Mouse (Mus musculus) MEL-GATA-1-ER (cell line): ENCODE results near the gene Gm17545.

Experiments used
- DNase-seq: peaks from one replicate; pipeline ENCODE4 v3.0.0-alpha.2; 2012; ENCODE audit warnings: low read depth; ENCODE audit errors: extremely low read depth

Gm17545 gene

DNA sequence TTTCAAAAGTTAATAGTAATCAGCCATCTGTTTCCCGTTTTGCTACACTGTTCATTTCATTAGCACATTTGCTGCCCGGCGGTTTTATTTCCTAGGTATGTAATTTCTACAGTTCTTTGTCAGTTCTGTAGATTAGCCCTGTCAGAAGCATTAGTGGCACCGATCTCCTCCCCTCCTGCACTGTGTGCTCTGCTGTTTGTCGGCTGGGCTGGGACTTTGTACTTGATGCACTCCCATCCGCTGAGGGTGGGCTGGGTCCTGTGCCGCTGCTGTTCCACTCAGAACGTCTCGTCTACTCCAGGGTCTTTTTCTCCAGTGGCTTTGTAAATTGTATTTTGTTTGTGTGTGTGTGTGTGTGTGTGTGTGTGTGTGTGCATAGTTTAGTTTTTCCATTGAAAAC, 34.9 kb downstream of the Gm17545 start:
- DNase-seq, result no peak

DNA sequence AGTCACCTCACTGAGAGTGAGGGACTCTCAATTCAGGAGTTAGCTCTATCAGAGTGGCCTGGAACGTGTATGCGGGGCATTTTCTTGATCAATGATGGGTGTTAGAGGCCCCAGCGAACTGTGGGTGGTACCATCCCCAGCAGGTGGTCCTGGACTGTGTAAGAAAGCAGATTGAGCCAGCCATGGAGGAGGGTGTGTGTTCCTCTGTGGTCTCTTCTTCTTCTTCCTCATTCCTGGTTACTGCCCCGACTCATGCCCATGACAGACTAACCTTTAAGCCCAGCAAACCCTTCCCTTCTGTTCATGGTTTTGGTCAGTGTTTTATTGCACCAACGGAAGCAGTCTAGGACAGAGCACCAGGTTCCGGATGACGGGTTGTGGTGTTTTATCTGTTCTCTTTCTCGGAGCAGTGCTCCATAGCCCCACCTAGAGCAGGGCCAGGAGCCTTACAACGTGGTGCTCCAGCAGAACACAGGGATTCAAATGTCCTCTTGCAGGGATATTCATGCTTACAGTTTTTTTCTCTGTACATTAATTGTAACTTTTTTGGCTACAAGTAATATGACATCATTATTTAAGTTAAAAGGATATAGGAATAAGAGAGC, 40.2 kb downstream of the Gm17545 start:
- DNase-seq, result no peak

DNA sequence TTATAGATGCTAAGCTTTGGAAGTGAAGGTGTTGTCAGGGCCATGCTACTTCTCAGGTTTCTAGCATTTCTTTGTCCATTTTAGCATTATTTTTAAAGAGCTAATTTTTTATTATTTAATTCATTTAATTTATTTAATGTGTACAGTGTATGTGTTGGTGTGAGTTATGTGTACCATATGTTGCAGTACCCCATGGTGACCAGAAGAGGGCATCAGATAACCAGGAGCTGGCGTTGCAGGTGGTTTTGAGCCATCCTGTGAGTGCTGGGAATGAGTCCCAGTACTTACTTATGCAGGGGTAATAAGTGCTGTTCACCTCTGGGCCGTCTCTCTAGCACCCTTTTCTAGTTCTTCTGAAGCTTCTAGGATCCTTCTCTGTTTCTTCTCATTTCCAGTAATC, 41.0 kb downstream of the Gm17545 start:
- DNase-seq, result no peak

DNA sequence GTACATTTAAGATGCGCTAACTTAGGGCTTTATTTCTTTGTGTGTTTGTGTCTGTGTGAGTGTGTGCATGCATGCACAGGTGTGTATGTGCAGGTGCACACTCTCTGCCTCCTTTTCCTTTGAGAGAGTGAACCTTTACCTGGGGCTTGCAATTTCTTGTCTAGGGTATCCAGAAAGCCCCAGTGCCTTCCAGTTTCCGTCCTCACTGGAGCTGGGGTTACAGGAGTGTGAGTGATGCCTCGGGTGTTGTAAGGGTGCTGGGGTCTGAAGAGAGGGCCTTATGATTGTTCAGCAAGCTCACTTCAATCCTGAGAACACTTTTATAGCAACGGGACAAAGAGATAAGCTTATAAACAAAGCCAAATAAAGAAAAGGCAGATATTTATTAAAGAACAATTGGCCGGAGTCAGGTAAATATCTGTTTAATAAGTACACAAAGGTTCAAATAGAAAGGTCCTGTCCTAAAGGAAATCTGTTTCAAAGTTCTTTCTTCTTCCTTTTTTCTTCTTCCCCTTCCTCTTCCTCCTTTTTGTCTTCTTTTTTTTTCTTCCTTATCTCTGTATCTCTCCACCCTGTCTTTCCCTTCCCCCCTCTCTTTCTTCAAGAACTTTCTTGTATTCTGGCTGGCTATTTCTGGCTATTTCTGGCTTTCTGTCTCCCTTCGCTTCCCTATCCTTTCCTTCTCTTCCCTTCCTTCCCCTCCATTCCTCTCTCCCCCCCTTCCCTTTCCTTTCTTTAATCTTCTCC, 43.1 kb downstream of the Gm17545 start:
- DNase-seq, result no peak

DNA sequence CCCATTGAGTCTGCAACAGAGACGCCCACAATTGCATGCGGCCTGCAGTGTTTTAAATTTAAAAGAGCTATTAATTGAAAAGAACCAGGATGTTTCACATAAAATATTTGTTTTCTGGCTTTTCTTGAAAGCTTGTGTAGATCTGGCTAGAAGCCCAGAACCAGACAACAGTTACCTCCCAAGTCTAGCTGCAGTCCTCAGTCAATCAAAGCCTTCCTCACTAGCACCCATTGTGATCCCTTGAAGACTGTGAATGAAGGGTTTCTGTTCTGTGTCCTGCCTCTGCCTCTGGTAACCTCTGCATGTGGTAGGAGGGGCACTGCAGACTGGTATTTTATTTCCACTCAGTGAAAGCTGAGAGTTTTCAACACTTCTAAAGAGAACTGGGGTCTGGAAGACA, 48.9 kb downstream of the Gm17545 start:
- no peak for DNase-seq

DNA sequence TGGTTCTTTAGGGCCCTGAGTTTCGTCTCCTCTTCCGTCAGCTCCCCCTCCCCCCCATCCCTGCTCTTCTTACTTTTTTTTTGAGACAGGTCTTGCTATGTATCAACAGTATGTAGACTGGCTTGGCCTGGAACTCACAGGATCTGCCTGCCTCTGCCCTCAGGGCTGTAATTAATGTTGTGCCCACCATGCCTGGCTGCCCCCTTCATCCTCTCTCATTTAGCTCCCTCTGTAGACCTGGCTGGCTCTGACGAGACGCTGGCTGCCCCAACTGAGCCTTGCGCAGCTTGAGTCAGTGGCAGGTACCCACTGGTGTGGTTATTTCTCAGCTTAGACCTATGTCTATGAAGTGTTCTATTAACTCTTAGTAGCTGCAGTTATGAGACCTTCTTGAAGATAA, 49.5 kb downstream of the Gm17545 start:
- no peak for DNase-seq

DNA sequence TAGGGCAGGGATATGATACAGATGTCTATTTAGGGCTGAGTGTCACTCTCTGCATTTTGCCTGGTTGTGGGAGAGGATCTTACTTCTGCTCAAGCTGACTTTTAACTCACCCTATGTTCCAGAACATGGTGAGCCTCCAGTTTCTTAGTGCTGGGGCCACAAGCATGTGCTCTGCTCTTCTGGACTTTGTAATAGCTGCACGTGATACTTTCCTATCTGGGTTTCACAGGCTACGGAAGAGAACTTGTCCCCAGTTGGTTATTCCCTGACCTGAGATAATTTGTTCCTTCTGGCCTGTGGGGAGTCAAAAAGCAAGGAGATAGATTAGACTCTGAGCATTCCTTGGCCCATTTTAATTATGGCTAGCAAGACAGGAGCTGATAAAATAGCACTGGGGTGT, 51.5 kb downstream of the Gm17545 start:
- DNase-seq, result no peak
